Mouse (Mus musculus): Measurements from ENCODE around the gene Ranbp17. TPM values are rescaled to one million over a fixed set of nuclear protein-coding genes. Genes with fewer than 3 reads are reported as not detected.

The Ranbp17 gene
- polyA plus RNA-seq, 1 experiment = not detected

DNA sequence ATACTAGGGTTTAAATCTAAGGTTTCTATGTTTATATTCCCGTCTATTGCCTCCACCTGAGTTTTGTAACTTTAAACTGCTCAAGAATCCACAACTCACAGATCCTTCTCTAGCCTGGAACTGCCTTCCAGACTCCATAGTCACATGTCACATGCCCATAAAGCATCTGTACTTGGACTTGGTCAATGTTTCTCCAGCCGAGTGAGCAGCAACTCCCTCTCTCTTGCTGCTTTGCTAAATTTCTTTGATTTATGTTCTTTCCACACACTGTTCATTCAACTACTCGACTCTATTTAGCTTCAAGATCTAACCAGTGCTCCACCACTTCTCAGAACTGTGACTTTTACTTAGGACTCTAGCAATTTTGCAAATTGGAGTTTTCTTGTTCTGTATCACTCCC, 238.7 kb downstream of the Ranbp17 start:
- Histone ChIP-seq H3K4me3 (ENCODE audit: insufficient read depth, low read length) (no peak overlapping the region), H3K27ac (ENCODE audit: insufficient read depth, low read depth, low read length) (peak overlapping the region; percentile 39), H3K4me1 (ENCODE audit: control insufficient read depth, insufficient read depth, low read length) (peaks cover 24% of the 10 kb centered on the region)
- TF ChIP-seq POLR2A (IDR thresholded peaks at IDR 0.05; ENCODE audit: borderline replicate concordance, low read depth, low read length) = no peak

DNA sequence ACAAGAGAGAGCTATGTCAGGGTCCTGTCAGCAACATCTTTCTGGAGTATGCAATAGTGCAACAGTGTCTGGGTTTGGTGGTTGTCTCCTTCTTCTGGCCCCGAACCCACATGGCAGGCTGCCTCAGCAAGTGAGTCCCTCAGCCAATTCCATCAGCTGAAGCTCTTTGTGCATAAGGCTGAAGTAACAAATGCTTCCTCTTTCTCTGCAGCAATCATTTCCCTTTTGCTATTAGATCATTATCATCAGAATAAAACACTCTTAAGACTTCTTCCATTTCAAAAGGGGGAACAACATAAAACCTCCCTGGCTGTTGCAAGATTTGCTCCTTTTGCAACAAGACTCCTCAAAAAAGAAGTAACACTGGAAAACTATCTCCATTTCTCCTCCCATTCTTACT, 239.3 kb downstream of the Ranbp17 start:
- Histone ChIP-seq H3K27ac (ENCODE audit: insufficient read depth, low read depth, low read length) (peak overlapping the region; percentile 39), H3K4me3 (ENCODE audit: insufficient read depth, low read length) (no peak overlapping the region), H3K4me1 (ENCODE audit: control insufficient read depth, insufficient read depth, low read length) (peaks cover 24% of the 10 kb centered on the region)
- TF ChIP-seq CTCF (IDR thresholded peaks at IDR 0.05; ENCODE audit: low read depth, low read length) = no peak
- TF ChIP-seq POLR2A (IDR thresholded peaks at IDR 0.05; ENCODE audit: borderline replicate concordance, low read depth, low read length) = no peak

DNA sequence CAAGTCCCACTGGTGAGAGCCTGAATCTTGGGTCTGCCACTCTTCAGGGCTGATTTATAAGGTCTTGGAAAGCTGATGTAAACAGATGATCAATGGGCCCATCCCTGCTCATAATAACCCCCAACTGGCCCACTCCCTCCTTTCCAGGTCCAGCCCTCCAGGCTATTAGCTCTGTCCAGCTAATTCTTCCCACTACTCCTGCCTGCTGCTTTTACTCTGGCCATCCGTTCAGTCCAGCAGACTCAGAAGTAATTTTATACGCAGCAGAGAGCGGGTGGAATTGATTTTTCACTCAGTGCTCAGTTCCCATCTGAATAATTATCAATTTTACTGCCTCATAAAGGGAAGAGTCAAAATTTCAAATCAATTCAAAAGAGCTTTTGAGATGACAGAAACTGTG, 273.3 kb downstream of the Ranbp17 start:
- Histone ChIP-seq H3K4me3 (ENCODE audit: insufficient read depth, low read length) (no peak overlapping the region), H3K4me1 (ENCODE audit: control insufficient read depth, insufficient read depth, low read length) (no peaks in the 10 kb centered on the region), H3K27ac (ENCODE audit: insufficient read depth, low read depth, low read length) (no peak overlapping the region)
- TF ChIP-seq POLR2A (IDR thresholded peaks at IDR 0.05; ENCODE audit: borderline replicate concordance, low read depth, low read length) (no peak), CTCF (IDR thresholded peaks at IDR 0.05; ENCODE audit: low read depth, low read length) (no peak)

DNA sequence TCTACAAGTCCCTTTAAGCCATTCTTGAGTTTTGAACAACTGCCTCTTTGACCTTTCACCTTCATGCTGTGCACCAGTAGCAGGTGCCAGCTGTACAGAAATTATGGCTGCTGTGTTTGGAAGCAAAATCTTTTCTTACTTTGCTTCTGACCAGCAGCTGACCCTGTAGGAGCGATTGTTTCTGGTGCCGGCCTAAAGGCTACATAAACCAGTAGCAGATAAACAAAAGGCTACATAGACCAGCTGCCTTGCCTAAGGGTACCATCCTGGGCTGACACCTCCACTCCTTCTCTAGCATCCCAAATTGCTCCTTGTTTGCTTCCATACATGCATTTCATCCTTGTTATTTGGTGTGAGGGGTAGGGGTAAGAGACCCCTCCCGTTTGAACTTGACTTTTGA, 279.4 kb downstream of the Ranbp17 start:
- TF ChIP-seq POLR2A (IDR thresholded peaks at IDR 0.05; ENCODE audit: borderline replicate concordance, low read depth, low read length) = no peak
- no peak for TF ChIP-seq CTCF (IDR thresholded peaks at IDR 0.05; ENCODE audit: low read depth, low read length)
- Histone ChIP-seq H3K4me1 (ENCODE audit: control insufficient read depth, insufficient read depth, low read length) (no peaks in the 10 kb centered on the region), H3K27ac (ENCODE audit: insufficient read depth, low read depth, low read length) (no peak overlapping the region), H3K4me3 (ENCODE audit: insufficient read depth, low read length) (no peak overlapping the region)

- Histone ChIP-seq H3K4me3 (ENCODE audit: insufficient read depth, low read length) (no peak overlapping the region), H3K27ac (ENCODE audit: insufficient read depth, low read depth, low read length) (no peak overlapping the region), H3K4me1 (ENCODE audit: control insufficient read depth, insufficient read depth, low read length) (no peaks in the 10 kb centered on the region)
- TF ChIP-seq CTCF (IDR thresholded peaks at IDR 0.05; ENCODE audit: low read depth, low read length) (no peak), POLR2A (IDR thresholded peaks at IDR 0.05; ENCODE audit: borderline replicate concordance, low read depth, low read length) (no peak)
Observed at GRCm38 (mm10) chr11:33232056-33232455, 281.5 kb downstream of the Ranbp17 start.

DNA sequence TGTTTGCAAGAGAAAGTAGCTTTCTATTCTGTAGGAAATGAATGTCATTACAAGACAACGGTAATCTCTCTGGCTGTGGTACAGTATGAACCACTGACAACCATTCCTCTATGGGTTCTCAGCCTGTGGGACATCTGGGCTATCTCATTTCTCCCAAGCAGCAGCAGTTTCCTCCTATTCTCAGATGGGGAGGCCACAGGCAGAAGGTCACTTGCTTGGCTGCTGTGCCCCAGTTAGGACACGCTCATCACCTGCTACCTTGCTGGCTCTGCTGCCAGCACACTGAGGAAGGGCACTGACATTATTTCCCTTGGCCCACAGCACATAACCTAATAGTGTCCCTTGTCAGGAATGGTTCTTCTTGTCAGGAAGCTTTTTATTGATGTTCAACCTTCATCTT, 285.4 kb downstream of the Ranbp17 start:
- Histone ChIP-seq H3K27ac (ENCODE audit: insufficient read depth, low read depth, low read length) (no peak overlapping the region), H3K4me1 (ENCODE audit: control insufficient read depth, insufficient read depth, low read length) (no peaks in the 10 kb centered on the region), H3K4me3 (ENCODE audit: insufficient read depth, low read length) (no peak overlapping the region)
- no peak for TF ChIP-seq POLR2A (IDR thresholded peaks at IDR 0.05; ENCODE audit: borderline replicate concordance, low read depth, low read length)
- TF ChIP-seq CTCF (IDR thresholded peaks at IDR 0.05; ENCODE audit: low read depth, low read length) = no peak

- TF ChIP-seq CTCF (IDR thresholded peaks at IDR 0.05; ENCODE audit: low read depth, low read length) = no peak
- TF ChIP-seq POLR2A (IDR thresholded peaks at IDR 0.05; ENCODE audit: borderline replicate concordance, low read depth, low read length) = no peak
- Histone ChIP-seq H3K4me1 (ENCODE audit: control insufficient read depth, insufficient read depth, low read length) (no peaks in the 10 kb centered on the region), H3K27ac (ENCODE audit: insufficient read depth, low read depth, low read length) (no peak overlapping the region), H3K4me3 (ENCODE audit: insufficient read depth, low read length) (no peak overlapping the region)
Observed at GRCm38 (mm10) chr11:33226516-33226915, 287.0 kb downstream of the Ranbp17 start.

DNA sequence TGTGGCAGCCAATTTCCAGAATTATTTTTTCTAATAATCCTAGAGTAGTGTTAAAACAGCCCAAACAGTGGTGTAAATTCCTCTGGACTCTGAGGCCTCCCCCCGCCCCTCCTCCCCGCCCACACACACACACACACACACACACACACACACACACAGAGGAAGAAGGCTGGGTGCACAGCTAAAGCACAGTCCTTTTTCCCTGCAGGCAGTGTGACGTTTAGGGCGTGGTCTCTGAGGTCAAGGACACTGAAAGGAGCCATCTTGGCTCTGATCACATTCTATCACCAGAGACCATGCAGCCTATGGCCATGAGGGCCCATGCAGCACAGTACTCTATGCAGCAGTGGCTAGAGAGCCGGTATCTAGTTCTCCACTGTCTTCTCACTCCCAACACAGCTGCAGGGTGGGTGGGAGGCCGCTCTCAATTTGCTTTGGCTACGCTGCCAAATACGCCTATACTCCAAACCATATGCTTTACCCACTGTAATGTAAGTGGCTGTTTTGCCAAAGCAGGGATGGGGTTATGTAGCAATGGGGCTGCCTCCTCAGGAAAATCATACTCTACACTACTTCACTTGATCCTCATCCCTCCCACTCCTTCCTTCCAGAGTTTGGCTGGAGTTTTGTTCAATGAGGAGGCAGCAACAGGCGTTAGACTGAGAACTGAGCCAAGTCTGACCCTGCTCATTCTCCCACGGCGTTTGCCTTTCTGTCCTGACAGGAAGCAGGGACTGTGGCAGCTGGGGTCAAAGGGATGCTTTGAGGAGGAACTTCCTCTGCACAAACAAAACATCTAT, 291.8 kb downstream of the Ranbp17 start:
- Histone ChIP-seq H3K27ac (ENCODE audit: insufficient read depth, low read depth, low read length) (no peak overlapping the region), H3K4me3 (ENCODE audit: insufficient read depth, low read length) (no peak overlapping the region), H3K4me1 (ENCODE audit: control insufficient read depth, insufficient read depth, low read length) (no peaks in the 10 kb centered on the region)
- no peak for TF ChIP-seq POLR2A (IDR thresholded peaks at IDR 0.05; ENCODE audit: borderline replicate concordance, low read depth, low read length)
- no peak for TF ChIP-seq CTCF (IDR thresholded peaks at IDR 0.05; ENCODE audit: low read depth, low read length)

DNA sequence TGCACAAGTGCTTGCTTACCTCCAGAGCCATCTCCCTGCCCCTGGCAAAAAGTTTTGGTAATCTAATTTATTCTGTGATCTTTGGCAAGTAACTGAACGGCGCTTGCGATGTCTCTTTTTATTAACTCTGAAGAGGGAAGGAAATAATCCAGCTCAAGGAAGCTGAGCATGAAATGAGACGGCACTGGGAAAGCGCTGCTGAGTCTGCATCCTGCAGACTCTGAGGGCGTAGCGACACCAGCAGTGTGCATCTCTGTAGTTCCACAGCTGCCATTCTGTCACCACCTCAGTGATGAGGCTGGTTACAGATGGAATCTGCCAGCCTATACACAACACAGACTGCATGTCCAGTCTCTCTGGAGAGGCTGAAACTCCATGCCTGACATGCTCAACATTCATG, 292.8 kb downstream of the Ranbp17 start:
- TF ChIP-seq POLR2A (IDR thresholded peaks at IDR 0.05; ENCODE audit: borderline replicate concordance, low read depth, low read length) (no peak), CTCF (IDR thresholded peaks at IDR 0.05; ENCODE audit: low read depth, low read length) (no peak)
- Histone ChIP-seq H3K27ac (ENCODE audit: insufficient read depth, low read depth, low read length) (no peak overlapping the region), H3K4me3 (ENCODE audit: insufficient read depth, low read length) (no peak overlapping the region), H3K4me1 (ENCODE audit: control insufficient read depth, insufficient read depth, low read length) (no peaks in the 10 kb centered on the region)

GRCm38 (mm10) chr11:33217384-33218079, 296.0 kb downstream of the Ranbp17 start:
- Histone ChIP-seq H3K4me1 (ENCODE audit: control insufficient read depth, insufficient read depth, low read length) (no peaks in the 10 kb centered on the region), H3K4me3 (ENCODE audit: insufficient read depth, low read length) (no peak overlapping the region), H3K27ac (ENCODE audit: insufficient read depth, low read depth, low read length) (no peak overlapping the region)
- TF ChIP-seq CTCF (IDR thresholded peaks at IDR 0.05; ENCODE audit: low read depth, low read length) (no peak), POLR2A (IDR thresholded peaks at IDR 0.05; ENCODE audit: borderline replicate concordance, low read depth, low read length) (no peak)
